Mouse (Mus musculus): ENCODE data around the gene Usp12.

DNA sequence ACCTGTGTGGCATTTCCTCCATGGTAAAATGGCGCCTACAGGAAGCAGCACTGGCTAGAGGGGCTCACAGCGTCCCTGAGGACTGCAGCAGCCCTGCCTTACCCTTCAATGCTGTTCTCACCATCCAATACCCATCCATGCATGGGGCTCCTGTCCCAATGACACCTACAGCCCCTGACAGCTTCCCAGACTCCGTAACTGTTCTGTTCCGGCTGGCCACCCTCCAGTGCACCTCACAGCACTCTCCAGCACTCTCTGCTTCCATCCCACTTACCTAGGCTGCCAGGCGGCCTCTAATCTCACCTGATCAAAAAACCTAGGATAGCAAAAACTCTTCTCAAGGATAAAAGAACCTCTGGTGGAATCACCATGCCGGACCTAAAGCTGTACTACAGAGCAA lies 35.6 kb downstream of the Usp12 start:
- TF ChIP-seq POLR2AphosphoS5 (IDR thresholded peaks at IDR 0.05; ENCODE audit: insufficient replicate concordance, low read depth, low read length) (no peak), CTCF (IDR thresholded peaks at IDR 0.05; ENCODE audit: low read depth, low read length) (no peak), TAL1 (conservative IDR thresholded peaks at IDR 0.05; ENCODE audit: low read depth, low read length) (no peak), GATA1 (IDR thresholded peaks at IDR 0.05; ENCODE audit: borderline replicate concordance, low read length) (no peak), GATA2 (IDR thresholded peaks at IDR 0.05; ENCODE audit: borderline replicate concordance, low read depth, low read length) (no peak)

All from G1E (cell line).